In the genomic region with DNA sequence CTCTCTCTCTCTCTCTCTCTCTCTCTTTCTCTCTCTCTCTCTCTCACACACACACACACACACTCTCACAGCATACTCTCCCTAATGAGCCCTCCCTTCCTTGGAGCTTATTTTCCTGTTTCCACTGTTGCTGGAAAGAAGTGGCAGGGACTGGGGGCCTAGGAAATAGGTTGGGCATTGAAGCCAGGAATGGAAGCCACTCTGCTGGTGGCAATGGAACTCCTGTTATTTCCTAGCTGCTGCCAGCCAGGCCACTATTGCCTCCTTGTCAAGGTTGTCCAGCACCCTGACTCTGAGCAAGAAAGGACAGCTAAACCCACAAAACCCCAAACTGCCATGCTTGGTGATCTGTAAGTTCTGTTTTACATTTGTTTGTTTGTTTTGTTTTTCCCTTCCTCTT, we compare ENCODE assay signal across 18 mouse cellular contexts. TPM values are rescaled to one million over a fixed set of nuclear protein-coding genes. Genes with fewer than 3 reads are reported as not detected.
A peak's percentile ranks its signal among the peaks of the same experiment; 100 is the strongest.
DNase-seq lines count a peak whose midpoint lies in the region; ATAC-seq and TF ChIP-seq lines count a peak whose summit lies in the region.
"Had no signal": no experiment of that assay in that cellular context is flagged by ENCODE, and none has a peak within 500 bp of the region (broad histone marks: within the 10 kb centered on the region; RNA-seq: fewer than 3 reads in every experiment).

No protein-coding gene starts in this region.

- no peak overlapping the region for H3K27ac ChIP-seq in heart, embryonic 11.5 days (ENCODE audit: low read depth, low read length)
- peak overlapping the region; percentile 30; the same call in 1 of the 2 replicates for H3K27ac ChIP-seq in hindbrain, embryonic 13.5 days
- no peak overlapping the region for H3K27ac ChIP-seq in hindbrain, embryonic 14.5 days
- H3K27ac ChIP-seq: embryonic facial prominence, embryonic 12.5 days; limb, embryonic 15.5 days; liver, embryonic 14.5 days; midbrain, embryonic 15.5 days; neural tube, embryonic 12.5 days had no signal

- no peaks in the 10 kb centered on the region for H3K9me3 ChIP-seq in heart, embryonic 11.5 days (replicated peaks; ENCODE audit: control insufficient read depth, low read length)
- H3K9me3 ChIP-seq in hindbrain, embryonic 13.5 days = no peaks in the 10 kb centered on the region
- H3K9me3 ChIP-seq in hindbrain, embryonic 14.5 days (ENCODE audit: control insufficient read depth, low read length) = no peaks in the 10 kb centered on the region
- H3K9me3 ChIP-seq: embryonic facial prominence, embryonic 12.5 days; limb, embryonic 15.5 days; midbrain, embryonic 15.5 days; neural tube, embryonic 12.5 days had no signal

- H3K4me3 ChIP-seq in heart, embryonic 11.5 days (ENCODE audit: low read depth, low read length) = no peak overlapping the region
- no peak overlapping the region for H3K4me3 ChIP-seq in hindbrain, embryonic 13.5 days
- H3K4me3 ChIP-seq in hindbrain, embryonic 14.5 days (replicated peaks; ENCODE audit: low read length) = no peak overlapping the region
- H3K4me3 ChIP-seq: embryonic facial prominence, embryonic 12.5 days; limb, embryonic 15.5 days; midbrain, embryonic 15.5 days; neural tube, embryonic 12.5 days had no signal

- no peaks in the 10 kb centered on the region for H3K36me3 ChIP-seq in heart, embryonic 11.5 days (ENCODE audit: control insufficient read depth, insufficient read depth, low read length)
- H3K36me3 ChIP-seq in hindbrain, embryonic 13.5 days = no peaks in the 10 kb centered on the region
- no peaks in the 10 kb centered on the region for H3K36me3 ChIP-seq in hindbrain, embryonic 14.5 days (replicated peaks; ENCODE audit: control insufficient read depth, insufficient read depth)
- H3K36me3 ChIP-seq: embryonic facial prominence, embryonic 12.5 days; limb, embryonic 15.5 days; midbrain, embryonic 15.5 days; neural tube, embryonic 12.5 days had no signal

- TF ChIP-seq CTCF in brain, embryonic 14.5 days (IDR thresholded peaks at IDR 0.05; ENCODE audit: borderline replicate concordance, extremely low read depth, insufficient read depth, insufficient read length) = no peak

- TF ChIP-seq POLR2A in brain, embryonic 14.5 days (IDR thresholded peaks at IDR 0.05; ENCODE audit: borderline replicate concordance, extremely low read depth, insufficient read depth, insufficient read length, poor library complexity, severe bottlenecking) = no peak

- peaks cover 8% of the 10 kb centered on the region for H3K4me1 ChIP-seq in heart, embryonic 11.5 days (ENCODE audit: control insufficient read depth, insufficient read depth, low read length)
- peaks cover 18% of the 10 kb centered on the region for H3K4me1 ChIP-seq in hindbrain, embryonic 13.5 days (replicated peaks)
- H3K4me1 ChIP-seq in hindbrain, embryonic 14.5 days (replicated peaks; ENCODE audit: control insufficient read depth, insufficient read depth, low read length) = peaks cover 13% of the 10 kb centered on the region
- H3K4me1 ChIP-seq: embryonic facial prominence, embryonic 12.5 days; limb, embryonic 15.5 days; neural tube, embryonic 12.5 days had no signal

- H3K4me2 ChIP-seq in heart, embryonic 11.5 days = no peak overlapping the region
- no peak overlapping the region for H3K4me2 ChIP-seq in hindbrain, embryonic 13.5 days
- no peak overlapping the region for H3K4me2 ChIP-seq in hindbrain, embryonic 14.5 days (replicated peaks)
- H3K4me2 ChIP-seq: embryonic facial prominence, embryonic 12.5 days; limb, embryonic 15.5 days; lung, embryonic 14.5 days; midbrain, embryonic 15.5 days; neural tube, embryonic 12.5 days had no signal

- ATAC-seq in heart, embryonic 11.5 days (replicated peaks; ENCODE audit: insufficient number of reproducible peaks, low FRiP score, low TSS enrichment) = no peak
- ATAC-seq in hindbrain, embryonic 13.5 days (ENCODE audit: low FRiP score) = no peak
- no peak for ATAC-seq in hindbrain, embryonic 14.5 days (ENCODE audit: low FRiP score)
- ATAC-seq: midbrain, embryonic 15.5 days had no signal

- no peak overlapping the region for H3K9ac ChIP-seq in heart, embryonic 11.5 days (ENCODE audit: low read depth, low read length)
- no peak overlapping the region for H3K9ac ChIP-seq in hindbrain, embryonic 13.5 days
- H3K9ac ChIP-seq in hindbrain, embryonic 14.5 days = no peak overlapping the region
- H3K9ac ChIP-seq: embryonic facial prominence, embryonic 12.5 days; forebrain, postnatal 0 days; limb, embryonic 15.5 days; liver, embryonic 14.5 days; lung, embryonic 14.5 days; midbrain, embryonic 15.5 days; neural tube, embryonic 12.5 days had no signal

- DNase-seq in cerebellum, adult 9-11 months = peak; percentile 25
- no peak for DNase-seq in cerebellum, adult 11 months
- peak; percentile 90 for DNase-seq in heart, adult 11 months
- no peak for DNase-seq in hindbrain, embryonic 14.5 days (ENCODE audit: low spot score)
- peak; percentile 18 for DNase-seq in brain, embryonic 14.5 days (ENCODE audit: low read depth)
- DNase-seq: forebrain, postnatal 0 days; gastrocnemius, postnatal 36 days; kidney, adult 11 months; left cerebral cortex, postnatal 4 days; lung, embryonic 14.5 days; thymus, postnatal 14 days had no signal

- H3K27me3 ChIP-seq in heart, embryonic 11.5 days (ENCODE audit: control insufficient read depth, insufficient read depth, low read length) = no peaks in the 10 kb centered on the region
- no peaks in the 10 kb centered on the region for H3K27me3 ChIP-seq in hindbrain, embryonic 13.5 days
- no peaks in the 10 kb centered on the region for H3K27me3 ChIP-seq in hindbrain, embryonic 14.5 days (ENCODE audit: control insufficient read depth, insufficient read depth, low read length)
- H3K27me3 ChIP-seq: embryonic facial prominence, embryonic 12.5 days; limb, embryonic 15.5 days; midbrain, embryonic 15.5 days; neural tube, embryonic 12.5 days had no signal

RNA-seq across cellular contexts. Expression of gene Mkln1, which starts 15.0 kb away (rescaled TPM):
- 220 and 227 TPM in 2 replicates for polyA plus RNA-seq in heart, embryonic 11.5 days (2014; fragmentation: Nextera tagmentation; extraction: Ambion mirVana)
- 145 and 156 TPM in 2 replicates for polyA plus RNA-seq in hindbrain, embryonic 13.5 days (2015; fragmentation: Nextera tagmentation; extraction: Ambion mirVana)
- polyA plus RNA-seq in hindbrain, embryonic 14.5 days (2014; fragmentation: Nextera tagmentation; extraction: Ambion mirVana) = 131 and 136 TPM in 2 replicates
- polyA plus RNA-seq in brain, embryonic 14.5 days (2012; rRNA removed) = 45.4 and 47.9 TPM in 2 replicates

Comparison
In these comparisons a context has a peak if more than half of its experiments do, and no peak if none do; other contexts are left out.
1. DNase-seq: peak in cerebellum, adult 9-11 months (single experiment), heart, adult 11 months (single experiment) and brain, embryonic 14.5 days (single experiment); none in cerebellum, adult 11 months (single experiment) and hindbrain, embryonic 14.5 days (single experiment).